Mouse (Mus musculus): ENCODE data around the gene Naif1. TPM values are rescaled to one million over a fixed set of nuclear protein-coding genes. Genes with fewer than 3 reads are reported as not detected.
A peak's percentile ranks its signal among the peaks of the same experiment; 100 is the strongest.

Gene Naif1
- total and polyA plus RNA-seq, 3 experiments = 2.7 to 6.5 (median 3.5) TPM

GRCm38 (mm10) chr2:32450881-32451844 is 906 bp downstream of the Naif1 start, which contains the start of gene Slc25a25 (continued):
- TF ChIP-seq KAT2A (IDR thresholded peaks at IDR 0.05; ENCODE audit: insufficient replicate concordance, low read length) (0 out of 2 replicates have a peak, but pooled peaks have one; percentile 18), MAX (IDR thresholded peaks at IDR 0.05; ENCODE audit: low read length) (no peak; the same call in 1 of the 2 replicates), MYC (IDR thresholded peaks at IDR 0.05; ENCODE audit: low read depth, low read length) (peak; percentile 53; the same call in 1 of the 2 replicates), RCOR1 (conservative IDR thresholded peaks at IDR 0.05; ENCODE audit: low read depth, low read length) (no peak), JUND (conservative IDR thresholded peaks at IDR 0.05; ENCODE audit: low read depth, low read length) (no peak), MEF2A (IDR thresholded peaks at IDR 0.05; ENCODE audit: borderline replicate concordance, low read depth, low read length) (no peak), UBTF (IDR thresholded peaks at IDR 0.05; ENCODE audit: low read depth, low read length) (0 out of 2 replicates have a peak, but pooled peaks have one; percentile 92), CHD1 (IDR thresholded peaks at IDR 0.05; ENCODE audit: low read depth, low read length) (no peak), ZMIZ1 (IDR thresholded peaks at IDR 0.05; ENCODE audit: low read depth, low read length) (peak; percentile 69; the same call in 1 of the 2 replicates), MXI1 (IDR thresholded peaks at IDR 0.05; ENCODE audit: low read depth, low read length) (peak; percentile 85), RAD21 (IDR thresholded peaks at IDR 0.05; ENCODE audit: low read depth, low read length) (no peak), ZKSCAN1 (IDR thresholded peaks at IDR 0.05; ENCODE audit: borderline replicate concordance, low read depth, low read length) (no peak), NELFE (IDR thresholded peaks at IDR 0.05; ENCODE audit: low read depth, low read length) (peak; percentile 79), IRF4 (IDR thresholded peaks at IDR 0.05; ENCODE audit: low read depth, low read length) (no peak), CTCF (conservative IDR thresholded peaks at IDR 0.05 in 1 of 2, IDR thresholded peaks at IDR 0.05 in 1 of 2; ENCODE audit: low read depth in 2 of 2, low read length in 2 of 2) (no peak), TBP (conservative IDR thresholded peaks at IDR 0.05; ENCODE audit: low read depth, low read length) (peak; percentile 82; the same call in 1 of the 2 replicates)

- Histone ChIP-seq H3K9ac (ENCODE audit: insufficient read depth, low read depth) (peak overlapping the region; percentile 58), H3K27ac (ENCODE audit: insufficient read depth, low read depth) (peak overlapping the region; percentile 59; the same call in 1 of the 2 replicates), H3K9me3 (replicated peaks; ENCODE audit: low read length) (peaks cover 7% of the 10 kb centered on the region), H3K4me1 (ENCODE audit: control insufficient read depth in 1 of 2, insufficient read depth in 2 of 2) (peaks cover 19 to 49% of the 10 kb centered on the region in 2 experiments), H3K36me3 (replicated peaks in 1 of 2; ENCODE audit: control insufficient read depth in 1 of 2, insufficient read depth in 1 of 2, low read length in 1 of 2) (peaks cover 15 to 23% of the 10 kb centered on the region in 2 experiments), H3K4me3 (replicated peaks in 1 of 3; ENCODE audit: low read depth in 2 of 3, low read length in 2 of 3, poor library complexity in 1 of 3) (peak overlapping the region; percentile 77 to 99 (median 80)), H3K79me2 (replicated peaks; ENCODE audit: control insufficient read depth, extremely low read depth, insufficient read depth, poor library complexity, severe bottlenecking) (peaks cover 22% of the 10 kb centered on the region), H3K4me2 (ENCODE audit: insufficient read depth, low read depth, poor library complexity, severe bottlenecking) (peak overlapping the region; percentile 73), H3K27me3 (replicated peaks) (no peaks in the 10 kb centered on the region)
- in situ Hi-C loops (cut with MboI; ENCODE audit: low pct_ligation_motif_present, low pct_unique_long_range_greater_than_20kb, low sequenced_read_pairs) = loop anchor here (5.0 kb wide), 2 partner anchors 35 kb away; no protein-coding TSS in a partner anchor
- TF ChIP-seq POLR2A (IDR thresholded peaks at IDR 0.05; ENCODE audit: low read depth, low read length) = peak; percentile 70
- peak; percentile 71 for TF ChIP-seq ELF1 (IDR thresholded peaks at IDR 0.05; ENCODE audit: low read depth, low read length)
- no peak for TF ChIP-seq BHLHE40 (IDR thresholded peaks at IDR 0.05; ENCODE audit: low read depth, low read length)
- no peak for TF ChIP-seq RCOR1 (conservative IDR thresholded peaks at IDR 0.05; ENCODE audit: low read depth, low read length)
- peak; percentile 14; the same call in 1 of the 2 replicates for TF ChIP-seq TBP (conservative IDR thresholded peaks at IDR 0.05; ENCODE audit: low read depth, low read length)
- TF ChIP-seq CHD2 (IDR thresholded peaks at IDR 0.05; ENCODE audit: low read length) = peak; percentile 88
- DNase-seq (ENCODE audit: extremely low read depth) = peak; percentile 99
- dilution Hi-C loops (cut with MboI; ENCODE audit: extremely low pct_ligation_motif_present, extremely low pct_unique_long_range_greater_than_20kb, low sequenced_read_pairs) = no loop called here
These were observed 1.7 kb downstream of the Naif1 start for GRCm38 (mm10) chr2:32451870-32452372.

All from CH12.LX (cell line).